Mouse (Mus musculus) heart, postnatal 14 days (tissue): ENCODE measurements at regions not wholly inside any gene's neighbourhood (a gene's known extent, or its start where the extent isn't known, plus 50 kb on each side); places are given as distances from the start of the nearest gene placed in this dataset.

Experiments
- DNase-seq, 2 experiments: peaks; one replicate each; pipeline ENCODE4 v3.0.0; 2021 to 2022
- intact Hi-C: fragments of 180-260 bp; cut with DNase I; formaldehyde crosslinking; loops from one replicate; pipeline ENCODE4 v1.15.1; 2025

DNA sequence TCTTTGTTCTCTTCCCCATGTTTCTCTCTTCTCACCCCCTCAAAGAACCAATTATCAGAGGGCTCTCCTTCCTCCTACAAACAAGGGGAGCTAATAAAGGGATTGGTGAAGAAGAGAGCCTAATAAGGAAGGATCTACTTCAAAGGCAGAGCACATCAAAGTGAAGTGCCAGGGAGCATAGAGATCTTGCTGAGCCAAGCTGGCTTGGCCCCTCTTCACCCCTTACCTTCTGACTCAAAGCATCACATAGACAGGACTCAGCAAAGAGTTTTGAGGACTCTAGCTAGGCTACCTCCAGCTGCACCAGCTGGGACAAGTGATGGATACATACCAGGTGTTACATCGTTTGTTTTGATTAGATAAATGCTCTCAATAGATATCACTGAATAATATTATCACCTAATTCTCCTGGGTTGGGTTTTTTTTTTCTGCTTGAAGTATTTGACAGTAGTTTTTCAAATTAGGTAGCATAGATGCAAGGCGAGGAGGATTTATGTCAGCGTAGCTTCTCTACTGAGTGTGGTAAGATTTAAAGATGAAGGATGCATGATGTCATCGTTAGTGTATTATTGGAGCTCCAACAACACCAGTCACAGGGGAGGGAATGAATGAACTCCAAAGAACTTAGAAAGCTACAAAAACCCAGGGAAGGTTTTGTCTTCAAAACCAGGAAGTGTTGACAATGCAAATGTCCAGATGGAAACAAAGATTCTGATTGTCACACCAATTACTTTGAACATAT is 69.1 kb upstream of the Prr30 start:
- intact Hi-C loops, result no loop called here
- no peak for DNase-seq

DNA sequence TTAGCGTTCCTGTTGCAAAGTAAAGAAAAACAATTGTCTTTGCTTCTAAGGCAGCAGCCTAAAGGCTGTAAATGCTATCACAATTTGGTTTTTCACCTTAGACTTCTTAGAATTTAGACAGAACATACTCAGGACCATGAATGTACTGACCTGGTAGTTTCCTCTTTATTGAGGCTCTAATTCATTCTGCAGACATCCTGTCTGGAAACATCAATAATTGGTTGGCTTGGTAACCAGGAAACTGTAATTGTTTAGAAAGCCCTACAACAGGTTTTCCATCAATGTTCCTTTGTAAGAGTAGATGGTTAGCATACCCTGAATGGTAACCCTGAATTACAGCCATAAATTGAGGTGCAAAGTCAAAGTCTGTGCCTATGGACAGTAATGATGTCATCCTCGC is 67.4 kb upstream of the Prr30 start:
- intact Hi-C loops, result no loop called here
- DNase-seq, result no peak
